Mouse (Mus musculus): ENCODE measurements around the gene Cenpq.

Gene Cenpq

DNA sequence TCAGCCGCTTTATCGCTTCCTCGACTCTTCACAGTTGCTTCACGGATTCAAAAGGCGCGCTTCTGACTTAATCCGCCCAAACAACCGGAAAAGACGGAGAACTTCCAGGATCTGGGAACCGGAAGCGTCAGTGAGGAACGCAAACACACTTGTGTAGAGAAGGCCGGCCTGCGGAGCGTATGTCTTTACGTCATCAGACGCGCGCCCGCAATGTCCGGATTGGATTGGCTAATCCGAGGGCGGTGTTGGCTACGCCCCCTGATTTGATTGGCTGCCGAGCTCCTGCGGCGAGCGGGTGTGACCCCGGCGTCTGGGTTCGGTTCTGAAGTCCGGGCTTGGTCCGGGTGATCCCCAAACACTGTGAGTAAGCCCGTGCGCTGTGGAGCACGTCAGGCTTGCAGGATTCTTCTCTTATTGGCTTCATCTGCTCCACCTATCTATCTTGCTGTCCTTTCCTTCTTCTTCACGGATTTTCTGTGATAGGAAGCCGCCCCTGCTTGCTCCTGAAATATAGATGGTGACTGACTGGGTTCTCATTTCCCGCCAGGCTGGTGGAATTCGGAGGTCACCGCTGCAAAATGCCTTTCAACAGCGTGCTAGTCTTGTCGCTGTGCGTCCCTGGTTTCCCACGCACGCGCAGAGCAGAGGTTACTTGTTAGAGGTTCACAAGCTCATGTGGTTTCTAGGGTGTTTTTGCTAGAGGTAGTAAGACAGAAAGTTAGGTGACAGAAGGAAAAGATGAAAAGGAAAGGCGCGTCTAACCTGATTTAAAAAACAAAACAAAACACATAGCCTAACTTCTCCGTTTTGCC lies at the start of gene Cenpq, which contains the start of gene Mut:
TSS of gene Cenpq (minus strand) at position 628 of the 812 bp plus-strand sequence.
TSS of gene Mut (plus strand) at position 266 of the 812 bp plus-strand sequence.
- peak; percentile 99 for DNase-seq

DNA sequence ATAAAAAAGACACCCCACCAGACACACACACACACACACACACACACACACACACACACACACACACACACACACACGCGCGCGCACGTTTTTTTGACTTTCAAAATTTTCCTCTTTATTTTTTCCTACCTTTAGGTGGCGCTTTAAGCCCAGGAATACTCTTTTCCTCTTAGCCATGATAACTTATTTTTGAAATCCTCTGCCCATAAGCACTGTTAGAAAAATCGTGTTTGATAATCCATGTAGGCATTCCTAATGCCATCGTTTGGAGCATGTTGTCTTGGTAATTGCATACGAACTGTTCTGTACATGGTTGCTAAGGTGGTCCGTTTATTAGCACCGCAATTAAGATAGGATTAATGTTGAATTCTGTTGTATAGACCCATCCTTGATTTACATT lies 43.1 kb upstream of the Cenpq start:
- DNase-seq = no peak

DNA sequence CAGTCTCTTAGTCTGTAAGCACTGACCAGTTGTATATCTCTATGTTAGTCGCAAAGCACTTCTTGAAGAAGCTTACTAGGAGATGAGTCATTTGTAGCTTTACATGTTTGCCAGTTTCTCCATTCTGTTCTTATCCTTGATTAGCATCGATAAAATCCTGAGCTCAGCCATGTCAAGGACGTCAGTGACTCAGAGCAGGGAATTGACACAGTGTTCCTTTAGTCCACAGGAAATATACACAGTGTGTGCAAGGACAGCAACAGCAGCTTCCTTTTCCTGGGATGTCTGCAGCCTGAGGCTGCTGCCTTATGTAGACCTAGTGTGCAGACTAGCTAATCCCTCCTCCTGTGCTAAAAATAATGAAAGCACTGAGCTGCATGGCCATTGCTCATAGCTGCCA lies 13.7 kb upstream of the Cenpq start:
- no peak for DNase-seq

DNA sequence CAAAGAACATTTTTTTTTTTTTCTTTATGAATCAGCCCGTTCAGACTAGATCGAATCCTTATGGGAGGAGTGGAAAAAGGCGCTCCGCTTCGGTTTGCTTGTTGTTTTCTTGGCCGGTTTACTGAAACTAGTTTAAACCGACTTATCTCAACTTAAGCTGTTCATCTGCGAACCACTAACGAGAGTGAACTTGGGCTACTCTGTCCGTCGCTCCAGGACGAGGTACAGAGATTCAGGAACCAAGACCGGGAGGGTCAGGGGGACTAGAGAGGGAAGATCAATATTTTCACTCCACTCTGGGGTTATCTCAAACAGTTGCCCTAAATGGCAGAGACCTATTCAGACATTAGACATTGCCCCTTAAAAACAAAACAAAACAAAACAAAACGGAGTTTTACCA lies 862 bp downstream of the Cenpq start:
- DNase-seq = no peak

DNA sequence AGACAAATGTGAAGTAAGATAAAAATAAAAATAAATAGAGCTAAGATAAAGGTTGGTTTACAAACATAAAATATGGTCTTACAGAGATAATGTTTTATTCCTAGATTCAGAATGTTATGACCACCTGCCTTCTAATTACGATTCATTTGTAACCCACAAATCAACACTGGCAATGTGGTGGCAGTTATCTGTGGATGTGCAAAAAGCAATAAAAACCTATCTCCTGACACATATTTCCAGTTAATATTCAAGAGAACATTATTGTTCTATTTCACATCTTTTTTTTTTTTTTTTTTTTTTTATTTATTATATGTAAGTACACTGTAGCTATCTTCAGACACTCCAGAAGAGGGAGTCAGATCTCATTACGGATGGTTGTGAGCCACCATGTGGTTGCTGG lies 19.3 kb downstream of the Cenpq start:
- no peak for DNase-seq

DNA sequence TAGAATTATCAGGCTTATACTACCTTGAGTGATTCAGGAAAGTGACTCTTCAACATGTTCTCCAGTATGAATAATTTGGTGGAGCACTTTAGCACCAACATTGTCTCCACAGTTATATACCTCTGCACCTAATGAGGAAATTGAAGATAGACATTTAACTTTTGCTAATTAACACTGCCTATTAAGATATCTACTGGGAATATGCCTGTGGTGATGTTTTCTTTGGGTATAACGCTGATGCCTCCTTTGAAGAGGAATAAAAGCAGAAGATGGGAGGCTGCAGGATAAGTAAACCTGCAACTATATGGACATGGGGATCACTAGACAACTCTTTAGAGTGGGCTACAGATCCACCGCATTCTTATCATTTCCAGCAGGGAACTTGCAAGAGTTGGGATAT lies 20.6 kb downstream of the Cenpq start, which contains the start of gene Glyatl3:
TSS of gene Glyatl3 (minus strand) at position 101 of the 400 bp plus-strand sequence.
- DNase-seq = no peak

DNA sequence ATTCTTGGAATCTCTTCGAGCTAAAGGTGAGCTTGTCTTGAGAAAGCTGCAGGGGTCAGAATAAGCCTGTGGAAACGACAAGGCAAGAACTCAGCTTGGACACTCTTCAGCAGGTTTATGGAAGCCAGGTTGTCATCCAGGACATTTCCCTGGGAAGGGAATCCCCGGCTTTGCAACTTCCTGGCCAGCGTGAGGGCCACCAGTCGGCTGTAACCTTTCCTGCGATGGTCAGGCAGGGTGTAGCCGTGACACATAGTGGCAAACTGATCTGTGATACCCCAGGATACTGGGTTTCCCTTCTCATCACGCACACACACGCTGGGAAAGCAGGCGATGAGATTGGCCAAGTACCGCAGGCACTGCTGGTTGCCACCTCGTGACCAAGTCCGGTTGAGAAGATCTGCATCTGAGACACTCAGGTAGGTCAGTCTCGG lies 30.1 kb downstream of the Cenpq start:
- no peak for DNase-seq

DNA sequence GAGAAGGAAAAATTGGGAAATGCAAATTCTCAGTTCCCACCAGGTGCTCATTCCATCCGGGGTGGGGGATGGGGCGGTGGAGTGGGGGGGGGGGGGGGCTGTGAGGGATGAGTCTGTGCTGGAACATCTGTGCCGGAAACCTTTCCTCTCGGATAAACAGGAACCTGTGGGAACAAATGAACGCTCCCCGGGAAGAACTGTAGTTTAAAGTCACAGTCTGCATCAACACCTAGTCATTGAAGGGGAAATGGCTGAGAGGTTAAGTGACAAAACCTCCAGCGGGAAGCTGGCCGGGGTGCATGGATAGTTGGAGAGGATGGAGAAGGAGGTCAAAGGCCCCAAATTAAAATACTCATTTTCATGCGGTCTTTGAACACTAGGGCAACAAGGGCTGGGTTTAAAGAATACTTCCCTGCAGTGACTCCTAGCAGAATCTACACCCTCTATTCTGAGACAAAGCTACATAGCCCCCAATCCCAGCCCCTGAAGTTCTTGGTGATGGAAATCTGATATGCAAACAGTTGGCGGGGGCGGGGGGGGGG lies 30.7 kb downstream of the Cenpq start:
- DNase-seq = peak; percentile 15

DNA sequence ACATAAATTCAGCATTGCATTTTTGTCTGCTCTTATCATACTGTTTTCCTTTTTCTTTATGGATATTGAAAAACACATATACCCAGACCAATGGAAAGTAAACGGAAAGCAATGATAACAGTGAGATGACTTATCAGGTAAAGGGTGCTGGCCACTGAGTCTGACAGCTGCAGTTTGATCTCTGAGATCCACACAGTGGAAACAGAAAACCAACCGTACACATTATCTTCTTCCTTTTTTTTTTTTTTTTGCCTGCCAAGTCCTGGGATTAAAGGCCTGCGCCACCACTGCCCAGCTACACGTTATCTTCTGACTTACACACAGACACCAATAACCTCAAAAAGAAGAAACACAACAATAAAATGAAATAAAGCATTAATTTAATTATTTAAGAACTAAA lies 31.5 kb downstream of the Cenpq start:
- no peak for DNase-seq

DNA sequence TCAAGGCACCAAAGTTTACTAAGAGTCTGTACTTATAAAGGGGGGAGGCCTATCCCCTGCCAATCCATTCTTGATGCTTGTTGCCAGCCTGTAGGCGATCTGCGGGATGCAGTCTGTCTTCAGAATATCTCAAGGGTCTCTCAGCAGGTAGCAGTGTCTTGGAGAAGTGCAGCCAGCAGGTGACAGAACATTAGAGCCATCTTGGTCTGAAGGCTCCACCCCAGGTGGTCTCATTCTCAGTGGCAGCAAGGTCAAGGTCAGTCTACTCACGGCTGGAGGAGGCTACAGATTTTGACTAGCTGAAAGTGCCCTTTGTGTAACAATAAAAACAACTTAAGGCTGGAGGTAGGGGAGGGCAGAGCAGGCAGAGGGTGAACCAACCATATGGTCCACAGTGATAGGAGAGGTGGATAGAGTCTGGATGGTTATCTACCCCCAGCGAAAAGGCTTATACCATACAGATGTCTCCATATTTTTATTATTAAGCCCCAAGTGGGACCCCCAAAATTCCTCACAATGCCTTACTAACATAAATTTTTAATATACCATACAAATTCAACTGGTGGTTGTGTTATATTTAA lies 35.0 kb downstream of the Cenpq start:
- DNase-seq = no peak

DNA sequence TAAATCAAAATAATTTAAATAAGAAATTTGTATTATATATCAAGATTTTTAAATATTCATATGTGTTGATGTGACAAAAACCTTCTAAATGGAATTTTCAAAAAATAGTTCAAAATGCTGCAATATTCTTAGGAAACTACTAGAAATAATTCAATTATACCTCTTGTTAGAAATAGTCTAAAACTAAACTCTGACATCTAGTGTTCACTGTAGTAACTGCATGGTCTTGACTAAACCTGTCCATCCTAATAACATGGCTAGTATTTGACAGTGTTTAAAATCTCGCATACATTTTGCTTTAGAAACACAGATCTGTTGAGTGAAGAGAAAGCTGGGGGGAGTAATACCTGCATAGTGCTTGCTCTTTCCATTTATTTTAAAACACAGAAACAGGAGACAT lies 38.0 kb downstream of the Cenpq start:
- peak; percentile 57 for DNase-seq

DNA sequence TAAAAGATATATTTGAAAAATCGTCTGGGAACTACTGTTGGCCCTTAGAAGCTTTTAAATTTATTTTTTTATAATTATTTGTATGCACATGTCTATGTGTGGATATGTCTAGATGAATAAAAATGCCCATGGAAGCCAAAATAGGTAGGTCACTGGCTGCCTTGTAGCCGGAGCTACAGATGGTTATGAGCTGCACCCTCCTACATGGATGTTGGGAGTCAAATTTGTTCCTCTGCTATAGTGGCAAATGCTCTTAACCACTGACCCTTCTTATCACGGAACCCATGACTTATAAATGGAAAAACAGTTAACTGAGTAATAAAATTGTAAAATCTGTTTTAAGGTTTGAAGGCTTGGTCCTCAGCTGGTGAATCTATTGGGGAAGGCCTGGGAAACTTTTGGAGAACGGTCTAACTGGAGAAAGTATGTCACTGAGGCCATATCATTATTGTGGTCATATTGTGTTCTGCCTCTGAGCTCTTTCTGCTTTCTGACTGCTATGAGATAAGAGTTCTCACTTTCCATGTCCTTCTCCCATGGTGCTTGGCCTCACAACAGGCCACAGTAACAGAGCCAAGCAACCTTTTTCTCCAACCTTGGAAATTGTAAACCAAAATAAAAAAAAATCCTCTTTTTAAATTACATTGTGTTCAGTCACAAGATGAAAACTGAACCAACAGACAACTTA lies 46.9 kb downstream of the Cenpq start:
- DNase-seq = no peak

DNA sequence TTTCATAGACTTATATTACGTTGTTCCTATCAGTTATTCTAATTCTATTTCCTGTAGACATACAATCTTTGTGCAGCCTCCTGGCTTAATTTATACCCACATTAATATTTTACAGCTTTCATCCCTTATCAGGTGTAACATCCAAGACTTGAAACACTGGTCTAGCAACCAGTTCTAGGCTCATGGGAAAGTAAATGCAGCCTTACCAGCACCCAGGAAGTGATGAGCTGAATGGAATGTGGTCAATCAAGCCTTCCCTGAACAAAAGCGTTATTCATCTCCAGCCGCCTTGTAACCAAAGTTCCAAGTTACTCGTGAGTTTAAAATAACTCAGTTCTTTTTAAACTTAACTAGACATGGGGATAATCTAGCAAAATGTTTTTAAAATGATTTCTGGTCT lies 49.7 kb downstream of the Cenpq start:
- DNase-seq = no peak

DNA sequence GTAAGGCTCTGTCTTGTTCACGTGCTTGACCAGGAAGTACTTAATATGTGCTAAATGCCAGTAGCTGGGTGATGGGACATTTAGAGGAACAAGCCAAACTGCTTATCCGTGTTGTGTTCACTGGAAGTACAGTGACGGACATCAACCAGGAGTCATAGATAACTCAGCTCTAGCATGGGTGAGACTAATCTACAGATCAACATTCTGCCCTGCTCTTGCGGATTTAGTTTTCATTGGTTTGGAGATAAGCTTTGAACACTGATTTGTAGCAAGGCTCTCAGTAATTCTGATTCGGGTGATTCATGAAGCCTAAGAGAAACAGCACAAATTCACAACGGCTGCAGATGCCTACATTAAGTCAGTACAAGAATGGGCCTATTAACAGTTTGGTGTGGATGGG lies 52.7 kb downstream of the Cenpq start:
- no peak for DNase-seq

DNA sequence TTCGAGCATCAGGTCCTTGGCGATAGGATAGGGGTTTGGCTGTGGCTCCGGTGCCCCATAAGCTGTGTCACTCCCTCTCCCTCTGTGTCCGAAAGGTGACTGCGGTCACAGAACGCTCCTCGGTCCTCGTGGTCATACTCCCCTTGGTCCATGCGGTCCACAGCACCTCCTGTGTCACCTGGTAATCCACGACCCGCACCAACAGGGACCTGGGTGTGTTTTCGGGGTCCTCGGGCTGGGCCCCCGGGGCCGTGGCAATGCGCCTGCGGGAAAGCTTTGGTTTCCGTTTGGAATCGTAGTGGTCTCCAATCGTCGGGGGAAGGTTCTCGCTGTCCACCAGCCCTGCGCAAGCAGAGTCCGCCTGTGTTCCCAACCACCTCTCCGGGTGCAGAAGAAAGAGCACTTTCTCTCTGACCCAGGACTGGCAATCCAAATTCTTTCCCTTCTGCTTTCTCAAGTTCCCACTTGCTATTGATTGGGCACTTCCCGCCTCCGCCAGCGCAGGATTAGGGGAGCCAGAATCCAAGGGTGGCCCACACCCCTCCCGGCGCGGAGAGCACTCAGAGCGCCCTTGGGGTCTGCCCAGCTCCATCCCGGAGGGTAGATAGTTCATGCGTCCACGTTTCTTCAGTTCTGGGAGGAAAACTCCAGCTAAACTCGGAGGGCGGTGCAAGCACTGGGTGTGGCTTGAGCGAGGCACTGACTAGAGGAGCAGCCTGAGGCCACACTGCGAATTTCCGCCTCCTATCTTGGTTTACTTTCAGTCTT lies 54.7 kb downstream of the Cenpq start, which contains the start of gene 9130008F23Rik:
TSS of gene 9130008F23Rik (minus strand) at position 636 of the 768 bp plus-strand sequence.
- peak; percentile 82 for DNase-seq

DNA sequence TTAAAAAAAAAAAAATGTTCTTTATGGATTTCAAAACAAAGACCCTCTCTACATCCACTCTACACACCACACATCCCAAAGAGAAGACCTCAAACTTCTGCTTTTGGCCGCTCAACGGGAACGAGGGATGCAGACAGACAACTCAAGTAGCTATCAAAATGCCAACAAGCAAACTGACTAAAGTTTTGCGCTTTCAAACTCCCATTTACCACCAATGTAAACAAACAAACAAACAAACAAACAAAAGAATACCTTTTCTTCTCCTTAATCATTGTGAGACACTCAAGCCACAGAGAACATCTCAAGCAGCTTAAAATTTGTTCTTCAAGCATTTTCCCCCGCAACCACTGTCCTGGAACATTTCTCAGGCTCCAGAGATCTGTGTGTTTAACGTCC lies 55.3 kb downstream of the Cenpq start:
- DNase-seq = no peak

DNA sequence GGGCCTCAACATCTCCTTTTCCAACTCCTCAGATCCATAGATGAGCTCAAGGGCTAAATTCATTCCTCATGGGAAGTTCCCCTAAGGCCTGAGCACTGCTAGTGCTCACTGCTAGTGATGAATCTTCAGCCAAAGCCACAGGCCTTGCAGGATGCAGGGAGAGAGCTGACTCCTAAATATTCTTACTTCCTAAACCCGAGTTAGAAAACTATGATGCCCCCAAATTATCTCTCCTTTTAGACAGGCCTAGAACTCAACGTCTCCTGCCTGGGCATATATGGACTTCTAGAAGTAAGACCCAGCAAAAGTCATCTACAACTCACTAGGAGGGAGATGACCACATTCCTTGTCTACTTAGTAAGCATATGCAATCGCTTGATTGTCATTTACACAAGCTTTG lies 57.1 kb downstream of the Cenpq start:
- no peak for DNase-seq

DNA sequence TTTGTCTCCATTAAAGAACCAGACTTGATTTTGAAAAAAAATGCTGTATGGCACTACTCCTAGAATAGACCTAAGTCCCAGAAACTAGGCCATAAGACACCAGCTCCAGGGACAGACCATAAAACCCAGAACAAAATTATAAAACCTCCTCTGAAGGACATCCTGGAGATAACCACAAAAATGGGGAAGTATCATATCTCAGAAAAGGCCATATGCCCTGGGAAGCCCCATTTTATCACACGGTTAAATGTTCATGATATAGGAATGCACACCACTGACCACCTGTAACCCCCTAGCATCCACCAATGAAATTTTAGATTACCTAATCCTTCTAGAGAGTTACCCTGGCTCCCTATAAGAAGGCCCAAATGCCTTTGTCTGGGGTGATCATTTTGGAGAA lies 59.3 kb downstream of the Cenpq start:
- no peak for DNase-seq

DNA sequence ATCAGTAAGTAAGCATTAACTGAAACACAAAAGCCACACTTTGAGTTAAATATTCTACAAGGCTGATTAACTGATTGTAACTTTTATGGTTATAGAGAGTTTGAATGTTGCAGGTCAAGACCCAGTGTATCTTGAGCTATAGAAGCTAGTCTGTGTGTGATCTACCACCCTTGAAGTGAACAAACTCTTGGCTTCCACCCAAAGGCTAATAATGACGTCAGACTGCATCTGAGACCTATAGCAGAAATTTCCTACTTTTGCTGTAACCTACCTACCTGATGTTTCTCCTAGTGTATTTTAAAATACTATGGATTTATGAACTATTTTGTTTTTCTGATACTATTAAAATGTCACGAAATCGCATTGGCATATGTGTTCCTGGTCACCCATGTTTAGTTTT lies 60.1 kb downstream of the Cenpq start:
- no peak for DNase-seq

DNA sequence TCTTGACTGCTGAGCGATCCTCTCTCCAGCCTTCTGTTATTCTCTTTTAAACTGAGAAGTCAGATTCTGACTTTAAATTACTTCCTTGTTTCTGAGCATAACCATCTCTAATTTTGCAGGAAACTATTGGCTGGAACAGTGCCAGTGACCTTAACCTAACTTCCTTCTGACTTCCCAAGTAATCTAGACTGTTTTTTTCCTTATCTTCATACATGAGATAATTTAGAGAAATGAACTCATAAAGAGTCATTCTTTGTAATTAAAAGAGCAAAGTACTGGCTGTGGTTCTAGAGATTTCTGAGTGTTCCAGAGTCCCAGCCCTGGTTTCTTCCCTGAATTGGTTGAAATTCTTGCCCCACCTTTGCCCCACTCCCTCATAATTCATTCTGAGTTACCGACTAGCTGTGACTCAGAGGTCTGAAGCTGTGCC lies 61.2 kb downstream of the Cenpq start:
- peak; percentile 36 for DNase-seq

Data from lung, postnatal 36 days (tissue).